Mouse (Mus musculus): ENCODE results near the gene Gm20458. TPM values are rescaled to one million over a fixed set of nuclear protein-coding genes. Genes with fewer than 3 reads are reported as not detected.

Gene Gm20458
- total and polyA plus RNA-seq, 3 experiments: 8.0 to 17.2 (median 9.2) TPM

GRCm38 (mm10) chr2:164470254-164470653, 9.5 kb downstream of the Gm20458 start:
- H3K27me3 ChIP-seq (ENCODE audit: control insufficient read depth, insufficient read depth, low read length): no peaks in the 10 kb centered on the region
- no peaks in the 10 kb centered on the region for H3K36me3 ChIP-seq (ENCODE audit: control insufficient read depth, insufficient read depth, low read length)
- TF ChIP-seq POLR2A (IDR thresholded peaks at IDR 0.05; ENCODE audit: insufficient read depth, low read depth, low read length): no peak
- peak; percentile 87 for TF ChIP-seq CTCF (IDR thresholded peaks at IDR 0.05)
- no peak overlapping the region for H3K9ac ChIP-seq (ENCODE audit: low read depth, low read length)
- no peak overlapping the region for H3K4me3 ChIP-seq
- intact Hi-C loops (cut with DNase I): loop anchor here (1.0 kb wide), 1 partner anchor 48 kb away; no protein-coding TSS in a partner anchor
- DNase-seq: peak in 1 of 2 experiments; percentile 48
- 35% methylated on average over 10 of the region's 10 CpGs for WGBS
- no peaks in the 10 kb centered on the region for H3K79me2 ChIP-seq (replicated peaks; ENCODE audit: control insufficient read depth, insufficient read depth, low read length)
- H3K4me1 ChIP-seq (ENCODE audit: control insufficient read depth, insufficient read depth, low read length): no peaks in the 10 kb centered on the region
- no peak overlapping the region for H3K27ac ChIP-seq

DNA sequence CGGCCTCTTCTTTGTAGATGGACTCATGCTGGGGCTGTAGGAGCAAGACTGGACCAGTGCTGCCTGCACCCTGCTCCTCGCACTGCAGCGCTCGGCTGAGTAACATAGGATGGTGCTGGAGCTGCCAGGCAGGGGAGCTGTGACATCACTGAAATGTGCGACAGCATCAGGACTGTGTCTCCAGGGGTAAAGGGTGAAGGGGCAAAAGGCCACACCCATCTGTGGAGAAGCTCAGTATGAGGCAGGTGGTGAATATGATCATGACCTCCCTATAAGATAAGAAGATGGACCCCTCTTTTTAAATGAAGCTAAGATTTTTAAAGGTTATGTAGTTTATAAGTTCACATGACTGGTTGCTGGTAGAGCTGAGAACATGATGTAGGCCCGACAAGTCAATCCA, 12.9 kb downstream of the Gm20458 start, which contains the start of gene Trp53tg5:
Gene Trp53tg5 (minus strand): TSS at position 101 of the 400 bp plus-strand sequence.
- TF ChIP-seq CTCF (IDR thresholded peaks at IDR 0.05) (no peak), POLR2A (IDR thresholded peaks at IDR 0.05; ENCODE audit: insufficient read depth, low read depth, low read length) (no peak), EP300 (IDR thresholded peaks at IDR 0.05; ENCODE audit: insufficient read depth, low read depth, low read length) (no peak)
- no peak for DNase-seq
- WGBS: 85% methylated on average over 6 of the region's 6 CpGs
- Histone ChIP-seq H3K4me1 (ENCODE audit: control insufficient read depth, insufficient read depth, low read length) (no peaks in the 10 kb centered on the region), H3K27me3 (ENCODE audit: control insufficient read depth, insufficient read depth, low read length) (no peaks in the 10 kb centered on the region), H3K4me3 (no peak within 1 kb of the TSS), H3K79me2 (replicated peaks; ENCODE audit: control insufficient read depth, insufficient read depth, low read length) (no peaks in the 10 kb centered on the region), H3K9ac (ENCODE audit: low read depth, low read length) (no peak within 1 kb of the TSS), H3K36me3 (ENCODE audit: control insufficient read depth, insufficient read depth, low read length) (no peaks in the 10 kb centered on the region), H3K27ac (no peak within 1 kb of the TSS)
- intact Hi-C loops (cut with DNase I): no loop called here

DNA sequence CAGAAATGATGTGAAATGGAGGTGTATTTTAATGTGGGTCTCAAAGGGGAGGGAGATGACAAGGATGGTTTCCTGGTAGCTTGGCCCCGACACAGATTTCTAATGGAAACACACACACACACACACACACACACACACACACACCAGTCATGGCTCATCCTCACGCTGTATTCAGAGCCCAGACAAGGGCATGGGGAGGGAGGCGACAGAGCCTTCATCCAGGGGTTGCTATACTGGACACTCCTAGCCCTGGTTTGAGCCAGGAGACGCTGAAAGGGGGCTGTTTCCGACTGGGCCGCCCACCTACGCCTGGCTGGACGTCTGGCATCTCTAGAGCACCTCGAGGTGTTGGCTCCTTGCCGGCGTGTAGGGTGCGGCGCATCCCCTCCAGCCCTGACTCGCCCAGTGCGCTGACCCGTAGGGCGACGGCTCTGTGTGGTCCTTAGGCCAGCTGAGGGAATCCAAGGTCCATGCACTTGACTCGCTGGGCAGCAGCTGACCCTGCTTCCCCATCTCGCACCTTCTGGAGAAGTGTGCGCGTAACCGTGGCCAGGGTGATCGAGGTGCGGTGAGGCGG, 25.0 kb downstream of the Gm20458 start, which contains the start of gene Dbndd2:
Gene Dbndd2 (plus strand): TSS at position 426 of the 577 bp plus-strand sequence.
- intact Hi-C loops (cut with DNase I): loop anchor here (1.0 to 2.0 kb wide), 3 partner anchors 12 to 31 kb away; partner anchors contain the start of gene Pigt
- H3K4me3 ChIP-seq: peak within 1 kb of the TSS; percentile 93
- H3K27ac ChIP-seq: peak within 1 kb of the TSS; percentile 96
- peaks cover 3% of the 10 kb centered on the region for H3K4me1 ChIP-seq (ENCODE audit: control insufficient read depth, insufficient read depth, low read length)
- H3K36me3 ChIP-seq (ENCODE audit: control insufficient read depth, insufficient read depth, low read length): no peaks in the 10 kb centered on the region
- peak within 1 kb of the TSS; percentile 85 for H3K9ac ChIP-seq (ENCODE audit: low read depth, low read length)
- no peaks in the 10 kb centered on the region for H3K79me2 ChIP-seq (replicated peaks; ENCODE audit: control insufficient read depth, insufficient read depth, low read length)
- peak; percentile 73 to 75 for DNase-seq
- TF ChIP-seq POLR2A (IDR thresholded peaks at IDR 0.05; ENCODE audit: insufficient read depth, low read depth, low read length) (no peak), CTCF (IDR thresholded peaks at IDR 0.05) (no peak)
- H3K27me3 ChIP-seq (ENCODE audit: control insufficient read depth, insufficient read depth, low read length): no peaks in the 10 kb centered on the region
- WGBS: 2% methylated on average over 26 of the region's 26 CpGs

DNA sequence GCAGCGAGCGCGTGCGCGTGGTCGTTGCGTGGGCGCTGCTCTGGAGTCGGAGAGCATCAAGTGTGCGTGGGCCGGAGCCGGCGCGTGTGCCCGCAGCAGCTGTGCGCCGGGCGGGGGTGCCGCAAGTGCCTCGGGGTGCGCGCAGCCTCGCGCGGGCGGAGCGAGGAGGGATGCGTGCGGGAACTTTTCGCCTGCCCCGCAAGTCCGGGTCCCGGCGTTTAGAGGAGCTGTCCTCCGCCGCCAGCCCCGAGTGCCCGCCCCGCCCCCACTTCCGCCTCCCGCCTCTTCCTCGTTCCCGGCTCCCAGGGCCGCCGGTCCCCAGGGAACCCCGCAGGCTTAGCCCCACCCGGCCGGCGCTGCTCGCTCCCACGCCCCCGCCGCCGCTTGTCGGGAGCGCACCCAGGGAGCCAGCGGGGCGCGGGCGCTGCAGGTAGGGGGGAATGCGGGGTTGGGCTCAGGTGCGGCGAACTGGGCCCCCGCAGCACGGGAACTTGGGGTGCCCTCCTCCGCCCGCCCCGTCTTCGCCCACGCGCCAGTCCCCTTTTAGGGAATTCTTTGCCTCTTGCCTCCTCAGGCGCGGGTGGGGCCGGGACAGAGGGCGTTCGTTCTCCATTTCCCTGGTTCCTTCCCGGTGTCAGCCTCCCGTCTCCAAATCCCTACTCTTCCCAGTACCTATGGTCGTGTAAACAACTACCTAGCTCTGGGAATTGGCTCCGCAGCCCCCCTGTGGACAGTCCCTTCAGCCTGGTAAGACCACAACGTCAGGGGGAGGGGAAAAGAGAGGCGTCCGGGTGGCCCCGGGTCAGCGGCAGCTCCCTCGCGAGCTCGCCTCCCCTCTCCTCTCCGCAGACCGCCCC, 25.7 kb downstream of the Gm20458 start:
- WGBS: under 1% methylated on average over 81 of the region's 90 CpGs
- TF ChIP-seq CTCF (IDR thresholded peaks at IDR 0.05) (no peak), POLR2A (IDR thresholded peaks at IDR 0.05; ENCODE audit: insufficient read depth, low read depth, low read length) (no peak), EP300 (IDR thresholded peaks at IDR 0.05; ENCODE audit: insufficient read depth, low read depth, low read length) (no peak)
- H3K27me3 ChIP-seq (ENCODE audit: control insufficient read depth, insufficient read depth, low read length): no peaks in the 10 kb centered on the region
- no peaks in the 10 kb centered on the region for H3K36me3 ChIP-seq (ENCODE audit: control insufficient read depth, insufficient read depth, low read length)
- DNase-seq: peak; percentile 88 to 89
- peaks cover 3% of the 10 kb centered on the region for H3K4me1 ChIP-seq (ENCODE audit: control insufficient read depth, insufficient read depth, low read length)
- H3K27ac ChIP-seq: peak overlapping the region; percentile 96
- H3K9ac ChIP-seq (ENCODE audit: low read depth, low read length): peak overlapping the region; percentile 85
- intact Hi-C loops (cut with DNase I): loop anchor here (1.0 to 2.0 kb wide), 2 partner anchors 11 to 30 kb away; partner anchors contain the start of gene Pigt
- H3K79me2 ChIP-seq (replicated peaks; ENCODE audit: control insufficient read depth, insufficient read depth, low read length): no peaks in the 10 kb centered on the region
- H3K4me3 ChIP-seq: peak overlapping the region; percentile 93

- 10% methylated on average over 11 of the region's 11 CpGs for WGBS
- TF ChIP-seq POLR2A (IDR thresholded peaks at IDR 0.05; ENCODE audit: insufficient read depth, low read depth, low read length): no peak
- intact Hi-C loops (cut with DNase I): loop anchor here (2.0 kb wide), 1 partner anchor 30 kb away; no protein-coding TSS in a partner anchor
- no peak for DNase-seq
- Histone ChIP-seq H3K9ac (ENCODE audit: low read depth, low read length) (peak overlapping the region; percentile 85), H3K27me3 (ENCODE audit: control insufficient read depth, insufficient read depth, low read length) (no peaks in the 10 kb centered on the region), H3K4me1 (ENCODE audit: control insufficient read depth, insufficient read depth, low read length) (peaks cover 3% of the 10 kb centered on the region), H3K36me3 (ENCODE audit: control insufficient read depth, insufficient read depth, low read length) (no peaks in the 10 kb centered on the region), H3K27ac (peak overlapping the region; percentile 96), H3K79me2 (replicated peaks; ENCODE audit: control insufficient read depth, insufficient read depth, low read length) (no peaks in the 10 kb centered on the region), H3K4me3 (peak overlapping the region; percentile 93)
Measured at GRCm38 (mm10) chr2:164487115-164487527, 26.4 kb downstream of the Gm20458 start.

Measured in heart, adult 2 months (tissue).